Mouse (Mus musculus) liver, adult 2 months (tissue): ENCODE measurements around the gene Tmsb10.

Experiments
- CTCF ChIP-seq: fragments of 200-500 bp; IDR thresholded peaks from 2 replicates; pipeline ENCODE4 v1.5.1; 2011; ENCODE audit warnings: low read depth, low read length, control low read depth
- POLR2A ChIP-seq: fragments of 200-500 bp; IDR thresholded peaks from 2 replicates; pipeline ENCODE4 v1.6.1; 2011; ENCODE audit warnings: low read length, control low read depth; ENCODE audit not compliant: insufficient read depth; ENCODE audit errors: extremely low read depth

- TF ChIP-seq POLR2A (no peak), CTCF (no peak)
These were observed 11.2 kb upstream of the Tmsb10 start for GRCm38 (mm10) chr6:72969787-72970186.
